Mouse (Mus musculus) intestine, postnatal 0 days (tissue): ENCODE data around the gene B3gnt9. TPM values are rescaled to one million over a fixed set of nuclear protein-coding genes. Genes with fewer than 3 reads are reported as not detected.

Experiments used
- ATAC-seq: fragments of 200-750 bp; cut with Nextera tagmentation; 2 replicates; pipeline ENCODE4 v1.8.0; 2017; ENCODE audit warnings: mild to moderate bottlenecking, moderate TSS enrichment, moderate library complexity
- H3K27ac ChIP-seq: fragments of 300-500 bp; sonication (generic); 2 replicates; pipeline ENCODE4 v1.5.1; 2014; ENCODE audit warnings: mild to moderate bottlenecking, low read depth, low read length, moderate library complexity
- H3K27me3 ChIP-seq: fragments of 300-500 bp; sonication (generic); replicated peaks from 2 replicates; pipeline ENCODE4 v1.6.1; 2014; ENCODE audit warnings: low read length, mixed read lengths; ENCODE audit not compliant: control insufficient read depth, insufficient read depth
- H3K36me3 ChIP-seq: fragments of 300-500 bp; sonication (generic); 2 replicates; pipeline ENCODE4 v1.6.1; 2014; ENCODE audit warnings: mild to moderate bottlenecking, moderate library complexity; ENCODE audit not compliant: control insufficient read depth, insufficient read depth
- H3K4me1 ChIP-seq: fragments of 300-500 bp; sonication (generic); replicated peaks from 2 replicates; pipeline ENCODE4 v1.6.1; 2014; ENCODE audit warnings: antibody characterized with exemption, low read length, mixed read lengths; ENCODE audit not compliant: control insufficient read depth, insufficient read depth
- H3K4me2 ChIP-seq: fragments of 300-500 bp; sonication (generic); replicated peaks from 2 replicates; pipeline ENCODE4 v1.6.1; 2014; ENCODE audit warnings: low read depth, mild to moderate bottlenecking, moderate library complexity
- H3K4me3 ChIP-seq: fragments of 300-500 bp; sonication (generic); 2 replicates; pipeline ENCODE4 v1.5.1; 2014; ENCODE audit warnings: low read depth, low read length
- H3K9ac ChIP-seq: fragments of 300-500 bp; sonication (generic); 2 replicates; pipeline ENCODE4 v1.6.1; 2014; ENCODE audit warnings: mild to moderate bottlenecking, low read depth, low read length
- H3K9me3 ChIP-seq: fragments of 300-500 bp; sonication (generic); 2 replicates; pipeline ENCODE4 v1.6.1; 2016; ENCODE audit warnings: mixed run types; ENCODE audit not compliant: control insufficient read depth
- CTCF ChIP-seq: sonication (generic); IDR thresholded peaks from 2 replicates; pipeline ENCODE4 v1.5.1; 2016; ENCODE audit warnings: low read depth, mild to moderate bottlenecking, control low read depth, antibody characterized with exemption, moderate library complexity
- WGBS: fragments of 180-500 bp; shearing (Covaris S2); extraction: QIAGEN DNeasy Blood & Tissue Kit; methylation state at CpG from one replicate; pipeline ENCODE4 v1.1.7; 2014; 5-methylcytosine and 5-hydroxymethylcytosine counted together
- polyA plus RNA-seq: library from polyadenylated mRNA; unstranded; fragments of >200 nt; fragmentation: Nextera tagmentation; extraction: Ambion mirVana; gene quantifications from 2 replicates; pipeline ENCODE4 v1.2.1, GENCODE M21; 2015

Gene B3gnt9
- polyA plus RNA-seq, 1 experiment from 2014 or later, result 8.1 TPM

GRCm38 (mm10) chr8:105225917-105226316 is 29.0 kb downstream of the B3gnt9 start:
- Histone ChIP-seq H3K27me3 (no peaks in the 10 kb centered on the region), H3K4me2 (peak overlapping the region; percentile 78), H3K4me3 (peak overlapping the region; percentile 92), H3K27ac (0 out of 2 replicates have a peak overlapping the region, but pooled peaks have one; percentile 88), H3K9me3 (no peaks in the 10 kb centered on the region), H3K4me1 (peaks cover 12% of the 10 kb centered on the region; the same call in 1 of the 2 replicates), H3K9ac (peak overlapping the region; percentile 88), H3K36me3 (no peaks in the 10 kb centered on the region)
- 4% methylated on average over 6 of the region's 6 CpGs for WGBS
- ATAC-seq, result peak; percentile 11; the same call in 1 of the 2 replicates
- TF ChIP-seq CTCF, result no peak

GRCm38 (mm10) chr8:105225272-105225593 is 29.7 kb downstream of the B3gnt9 start:
- no peaks in the 10 kb centered on the region for H3K27me3 ChIP-seq
- no peak for TF ChIP-seq CTCF
- no peaks in the 10 kb centered on the region for H3K9me3 ChIP-seq
- peak overlapping the region; percentile 92 for H3K4me3 ChIP-seq
- H3K36me3 ChIP-seq, result no peaks in the 10 kb centered on the region
- peak overlapping the region; percentile 78 for H3K4me2 ChIP-seq
- H3K27ac ChIP-seq, result peak overlapping the region; percentile 88
- H3K9ac ChIP-seq, result peak overlapping the region; percentile 88
- WGBS, result under 1% methylated on average over 27 of the region's 27 CpGs
- H3K4me1 ChIP-seq, result peaks cover 12% of the 10 kb centered on the region; the same call in 1 of the 2 replicates
- ATAC-seq, result no peak

DNA sequence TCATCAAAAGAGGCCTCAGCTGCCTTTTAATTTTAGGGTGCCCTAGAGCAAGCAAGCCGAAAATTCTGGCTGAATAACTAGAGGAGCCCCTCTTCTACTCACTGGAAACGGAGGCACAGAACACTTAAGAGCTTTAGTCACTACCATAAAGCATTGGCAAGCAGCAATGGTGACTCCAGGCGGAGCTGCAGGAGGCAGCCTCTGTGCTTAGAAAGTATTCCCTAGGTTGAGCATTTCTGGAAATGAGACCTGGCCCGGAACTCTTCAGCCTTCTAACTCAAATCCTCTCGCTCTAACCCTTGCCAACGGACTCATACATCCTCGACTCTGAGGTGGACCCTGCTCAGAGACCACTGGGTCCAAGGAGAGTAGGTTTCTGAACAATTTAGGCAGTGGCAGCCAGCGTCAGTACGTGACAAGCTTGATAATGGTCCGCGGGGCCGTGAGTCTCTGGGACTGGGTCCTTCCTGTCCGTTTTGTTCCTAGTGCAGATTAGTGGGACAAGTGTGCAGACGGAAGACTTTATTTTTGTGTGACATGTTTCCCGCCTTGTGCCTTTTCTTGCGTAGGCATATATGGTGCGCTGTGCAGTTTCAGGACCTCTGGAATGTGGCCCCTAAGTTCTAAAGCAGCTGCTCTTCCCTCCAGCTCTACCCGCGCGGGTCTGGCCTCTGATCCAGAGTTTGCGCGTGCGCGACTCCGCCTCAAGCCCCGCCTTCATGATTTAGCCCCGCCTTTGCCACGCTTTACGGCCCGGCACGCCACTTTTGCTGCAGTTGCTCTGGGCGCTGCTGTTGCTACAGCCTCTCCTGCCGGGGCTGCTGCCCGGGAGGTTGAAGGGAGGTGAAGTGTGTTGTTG is 30.3 kb downstream of the B3gnt9 start, which contains the start of gene D230025D16Rik:
TSS of gene D230025D16Rik (plus strand) at position 733 of the 859 bp plus-strand sequence.
- Histone ChIP-seq H3K36me3 (no peaks in the 10 kb centered on the region), H3K9ac (peak within 1 kb of the TSS; percentile 88), H3K27ac (peak within 1 kb of the TSS; percentile 88), H3K27me3 (no peaks in the 10 kb centered on the region), H3K9me3 (no peaks in the 10 kb centered on the region), H3K4me2 (peak within 1 kb of the TSS; percentile 78), H3K4me3 (peak within 1 kb of the TSS; percentile 92), H3K4me1 (peaks cover 12% of the 10 kb centered on the region; the same call in 1 of the 2 replicates)
- ATAC-seq, result peak; percentile 94
- TF ChIP-seq CTCF, result no peak
- WGBS, result 2% methylated on average over 34 of the region's 34 CpGs

DNA sequence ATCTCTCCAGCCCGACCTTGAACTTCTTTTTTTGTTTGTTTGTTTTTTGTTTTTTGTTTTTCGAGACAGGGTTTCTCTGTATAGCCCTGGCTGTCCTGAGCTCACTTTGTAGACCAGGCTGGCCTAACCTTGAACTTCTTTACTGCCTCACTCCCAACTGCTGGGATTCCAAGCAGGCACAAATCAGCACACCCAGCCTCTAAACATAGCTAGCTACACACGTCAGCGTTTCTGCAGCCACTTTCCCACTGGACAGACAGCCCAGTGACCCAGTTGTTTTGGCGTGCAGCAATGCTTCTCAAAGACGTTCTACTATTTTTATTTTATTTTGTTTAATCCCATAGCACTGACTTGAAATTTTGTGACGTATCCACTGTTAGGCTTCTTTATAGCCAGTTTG is 31.1 kb downstream of the B3gnt9 start:
- Histone ChIP-seq H3K27me3 (no peaks in the 10 kb centered on the region), H3K36me3 (no peaks in the 10 kb centered on the region), H3K4me2 (peak overlapping the region; percentile 78), H3K9me3 (no peaks in the 10 kb centered on the region), H3K4me3 (no peak overlapping the region), H3K27ac (no peak overlapping the region), H3K4me1 (peaks cover 12% of the 10 kb centered on the region; the same call in 1 of the 2 replicates), H3K9ac (no peak overlapping the region)
- ATAC-seq, result no peak
- no peak for TF ChIP-seq CTCF
- 76% methylated on average over 7 of the region's 7 CpGs for WGBS

- no peaks in the 10 kb centered on the region for H3K4me1 ChIP-seq
- H3K9me3 ChIP-seq, result no peaks in the 10 kb centered on the region
- no peak overlapping the region for H3K9ac ChIP-seq
- TF ChIP-seq CTCF, result peak; percentile 83
- no peak overlapping the region for H3K4me3 ChIP-seq
- no peaks in the 10 kb centered on the region for H3K36me3 ChIP-seq
- H3K27me3 ChIP-seq, result no peaks in the 10 kb centered on the region
- H3K27ac ChIP-seq, result no peak overlapping the region
- ATAC-seq, result no peak
- H3K4me2 ChIP-seq, result no peak overlapping the region
- 80% methylated on average over 5 of the region's 5 CpGs for WGBS
These were observed 36.9 kb downstream of the B3gnt9 start for GRCm38 (mm10) chr8:105217926-105218522.

GRCm38 (mm10) chr8:105214104-105214503 is 40.8 kb downstream of the B3gnt9 start:
- TF ChIP-seq CTCF, result peak; percentile 34

More at GRCm38 (mm10) chr8:105214104-105214503, 40.8 kb downstream of the B3gnt9 start:
- Histone ChIP-seq H3K9ac (no peak overlapping the region), H3K27me3 (no peaks in the 10 kb centered on the region), H3K4me3 (no peak overlapping the region), H3K36me3 (no peaks in the 10 kb centered on the region), H3K4me1 (no peaks in the 10 kb centered on the region), H3K4me2 (no peak overlapping the region), H3K27ac (no peak overlapping the region), H3K9me3 (no peaks in the 10 kb centered on the region)
- ATAC-seq, result no peak
- 92% methylated on average over 5 of the region's 5 CpGs for WGBS
